Comparison of ENCODE assay signal across 21 mouse cellular contexts in genomic region chr5:4931539-4932143, GRCm38 (mm10).
DNase-seq lines count a peak whose midpoint lies in the region; ATAC-seq and TF ChIP-seq lines count a peak whose summit lies in the region.
"Had no signal": no experiment of that assay in that cellular context is flagged by ENCODE, and none has a peak within 500 bp of the region (broad histone marks: within the 10 kb centered on the region; RNA-seq: fewer than 3 reads in every experiment).

No protein-coding gene starts in this region.

- H3K36me3 ChIP-seq in limb, embryonic 13.5 days, result no peaks in the 10 kb centered on the region; the same call in 1 of the 2 replicates
- H3K36me3 ChIP-seq in limb, embryonic 10.5 days, result no peaks in the 10 kb centered on the region
- H3K36me3 ChIP-seq in lung, postnatal 0 days (ENCODE audit: insufficient read depth, low read length), result no peaks in the 10 kb centered on the region
- H3K36me3 ChIP-seq: embryonic facial prominence, embryonic 15.5 days; forebrain, embryonic 10.5 days; heart, embryonic 12.5 days; hindbrain, embryonic 10.5 days had no signal

- no peak for TF ChIP-seq EP300 in lung, postnatal 0 days (IDR thresholded peaks at IDR 0.05)

- H3K27me3 ChIP-seq in limb, embryonic 13.5 days, result no peaks in the 10 kb centered on the region
- no peaks in the 10 kb centered on the region for H3K27me3 ChIP-seq in limb, embryonic 10.5 days (ENCODE audit: low read depth, poor library complexity, severe bottlenecking)
- H3K27me3 ChIP-seq in lung, postnatal 0 days (replicated peaks; ENCODE audit: insufficient read depth, low read length), result no peaks in the 10 kb centered on the region
- H3K27me3 ChIP-seq: embryonic facial prominence, embryonic 15.5 days; heart, embryonic 12.5 days; Patski had no signal

- no peak overlapping the region for H3K9ac ChIP-seq in limb, embryonic 13.5 days
- H3K9ac ChIP-seq in lung, postnatal 0 days (replicated peaks; ENCODE audit: low read depth), result no peak overlapping the region
- H3K9ac ChIP-seq: embryonic facial prominence, embryonic 15.5 days; heart, embryonic 12.5 days; hindbrain, embryonic 14.5 days had no signal

- no peak overlapping the region for H3K27ac ChIP-seq in limb, embryonic 13.5 days
- no peak overlapping the region for H3K27ac ChIP-seq in limb, embryonic 10.5 days
- no peak overlapping the region for H3K27ac ChIP-seq in lung, postnatal 0 days (ENCODE audit: low read length)
- H3K27ac ChIP-seq: embryonic facial prominence, embryonic 15.5 days; forebrain, embryonic 10.5 days; hindbrain, embryonic 10.5 days; hindbrain, embryonic 14.5 days had no signal

- peaks cover 14% of the 10 kb centered on the region for H3K4me1 ChIP-seq in limb, embryonic 13.5 days
- peaks cover 9% of the 10 kb centered on the region; the same call in 1 of the 2 replicates for H3K4me1 ChIP-seq in limb, embryonic 10.5 days
- H3K4me1 ChIP-seq in lung, postnatal 0 days (ENCODE audit: insufficient read depth, low read depth, low read length), result no peaks in the 10 kb centered on the region
- H3K4me1 ChIP-seq: hindbrain, embryonic 10.5 days had no signal

- H3K9me3 ChIP-seq in limb, embryonic 13.5 days, result no peaks in the 10 kb centered on the region
- no peaks in the 10 kb centered on the region for H3K9me3 ChIP-seq in limb, embryonic 10.5 days (replicated peaks)
- no peaks in the 10 kb centered on the region for H3K9me3 ChIP-seq in lung, postnatal 0 days (ENCODE audit: low read length)
- H3K9me3 ChIP-seq: embryonic facial prominence, embryonic 15.5 days; forebrain, embryonic 10.5 days; heart, embryonic 12.5 days; hindbrain, embryonic 10.5 days had no signal

- H3K4me3 ChIP-seq in limb, embryonic 13.5 days, result no peak overlapping the region
- no peak overlapping the region for H3K4me3 ChIP-seq in limb, embryonic 10.5 days
- no peak overlapping the region for H3K4me3 ChIP-seq in lung, postnatal 0 days (ENCODE audit: low read depth, low read length)
- H3K4me3 ChIP-seq: embryonic facial prominence, embryonic 15.5 days; erythroblast, embryonic 14.5 days; forebrain, embryonic 10.5 days; heart, embryonic 12.5 days; hindbrain, embryonic 10.5 days had no signal

- H3K4me2 ChIP-seq in limb, embryonic 13.5 days (replicated peaks), result no peak overlapping the region; the same call in 1 of the 2 replicates
- H3K4me2 ChIP-seq in lung, postnatal 0 days (replicated peaks; ENCODE audit: low read depth, low read length), result no peak overlapping the region
- H3K4me2 ChIP-seq: embryonic facial prominence, embryonic 15.5 days; heart, embryonic 12.5 days; hindbrain, embryonic 14.5 days had no signal

- no peak for DNase-seq in frontal cortex, adult 2 months (ENCODE audit: extremely low spot score in 1 of 2, low spot score in 1 of 2)
- no peak for DNase-seq in limb, embryonic 10.5 days (ENCODE audit: low spot score)
- no peak for DNase-seq in lung, postnatal 0 days (ENCODE audit: low spot score)
- no peak for DNase-seq in lung, postnatal 25 days (ENCODE audit: low spot score)
- peak; percentile 57 for DNase-seq in brain, adult 2 months (ENCODE audit: low read depth, low spot score)
- DNase-seq: adrenal gland, postnatal 14 days; cerebellum, adult 18-20 months; cerebellum, adult 9-11 months; cerebellum, postnatal 36 days; gastrocnemius, postnatal 25 days had no signal

- TF ChIP-seq CTCF in lung, postnatal 0 days (IDR thresholded peaks at IDR 0.05), result no peak

- peak; percentile 68 for ATAC-seq in frontal cortex, adult (ENCODE audit: low TSS enrichment)
- peak; percentile 40; the same call in 1 of the 2 replicates for ATAC-seq in limb, embryonic 13.5 days (ENCODE audit: low FRiP score, low read depth)
- peak; percentile 50 for ATAC-seq in lung, postnatal 0 days
- ATAC-seq: activated CD4-positive, CD25-positive, alpha-beta regulatory T cell, adult 4 months; forebrain, embryonic 14.5 days had no signal

- WGBS in limb, embryonic 13.5 days, result 55% methylated on average over 8 of the region's 8 CpGs
- 76% methylated on average over 8 of the region's 8 CpGs for WGBS in limb, embryonic 10.5 days
- 54% methylated on average over 8 of the region's 8 CpGs for WGBS in lung, postnatal 0 days
